Mouse (Mus musculus) gastrocnemius, postnatal 14 days (tissue): ENCODE measurements around the gene Rab5b. TPM values are rescaled to one million over a fixed set of nuclear protein-coding genes. Genes with fewer than 3 reads are reported as not detected.
A peak's percentile ranks its signal among the peaks of the same experiment; 100 is the strongest.
"Not testable (repeated sequence)": the region's sequence is repeated elsewhere in the genome, so short reads cannot be mapped to it uniquely, and the experiment has no call there.

ENCODE experiments used
- DNase-seq: peaks from one replicate; pipeline ENCODE4 v3.0.0; 2021; ENCODE audit warnings: mixed read lengths
- intact Hi-C: fragments of 180-260 bp; cut with DNase I; formaldehyde crosslinking; loops from one replicate; pipeline ENCODE4 v1.15.1; 2025; ENCODE audit warnings: low total_unique reads
- total RNA-seq, 2 experiments: library from RNA; stranded (reverse); gene quantifications; 2 replicates each; pipeline ENCODE4 v1.2.3; 2021

Rab5b gene
- total RNA-seq, 2 experiments from 2014 or later: 75.2 to 78.2 TPM

DNA sequence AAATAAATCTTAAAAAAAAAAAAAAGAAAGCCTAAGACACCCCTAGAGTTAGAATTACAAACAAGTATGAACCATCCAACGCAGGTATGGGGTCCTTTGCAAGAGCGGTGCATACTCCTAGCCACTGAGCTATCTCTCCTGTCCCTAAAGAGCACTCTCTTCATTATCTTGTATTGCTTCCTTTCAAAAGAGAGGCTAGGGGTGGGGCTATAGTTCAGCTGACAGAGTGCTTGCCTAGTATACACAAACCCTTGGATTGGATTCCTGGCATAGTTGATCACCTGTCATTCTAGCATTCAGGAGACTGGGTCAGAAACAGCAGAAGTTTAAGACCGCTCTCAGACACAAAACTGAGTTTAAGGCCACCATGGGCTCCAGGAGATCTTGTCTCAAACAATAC is 40.8 kb downstream of the Rab5b start:
- intact Hi-C loops: no loop called here
- DNase-seq: no peak

DNA sequence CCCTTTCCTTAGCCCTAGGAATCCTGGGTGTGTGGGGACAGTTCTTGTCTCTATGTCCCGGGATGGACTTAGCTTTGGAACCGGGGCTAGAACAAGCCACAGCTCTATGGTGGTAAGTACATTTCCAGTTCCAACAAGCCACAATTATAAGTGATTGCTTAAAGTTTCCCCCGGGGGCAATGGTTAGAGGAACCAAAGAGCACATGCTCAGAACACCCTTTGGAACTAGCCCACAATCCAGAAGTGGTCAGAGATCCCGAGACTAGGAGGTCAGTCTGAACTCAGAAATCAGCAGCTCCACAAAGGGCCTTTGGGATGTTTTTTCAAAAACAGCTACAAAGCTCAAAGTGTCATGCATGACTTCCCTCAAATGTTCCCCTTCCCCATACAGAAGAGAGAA is 42.2 kb downstream of the Rab5b start:
- intact Hi-C loops: no loop called here
- no peak for DNase-seq

DNA sequence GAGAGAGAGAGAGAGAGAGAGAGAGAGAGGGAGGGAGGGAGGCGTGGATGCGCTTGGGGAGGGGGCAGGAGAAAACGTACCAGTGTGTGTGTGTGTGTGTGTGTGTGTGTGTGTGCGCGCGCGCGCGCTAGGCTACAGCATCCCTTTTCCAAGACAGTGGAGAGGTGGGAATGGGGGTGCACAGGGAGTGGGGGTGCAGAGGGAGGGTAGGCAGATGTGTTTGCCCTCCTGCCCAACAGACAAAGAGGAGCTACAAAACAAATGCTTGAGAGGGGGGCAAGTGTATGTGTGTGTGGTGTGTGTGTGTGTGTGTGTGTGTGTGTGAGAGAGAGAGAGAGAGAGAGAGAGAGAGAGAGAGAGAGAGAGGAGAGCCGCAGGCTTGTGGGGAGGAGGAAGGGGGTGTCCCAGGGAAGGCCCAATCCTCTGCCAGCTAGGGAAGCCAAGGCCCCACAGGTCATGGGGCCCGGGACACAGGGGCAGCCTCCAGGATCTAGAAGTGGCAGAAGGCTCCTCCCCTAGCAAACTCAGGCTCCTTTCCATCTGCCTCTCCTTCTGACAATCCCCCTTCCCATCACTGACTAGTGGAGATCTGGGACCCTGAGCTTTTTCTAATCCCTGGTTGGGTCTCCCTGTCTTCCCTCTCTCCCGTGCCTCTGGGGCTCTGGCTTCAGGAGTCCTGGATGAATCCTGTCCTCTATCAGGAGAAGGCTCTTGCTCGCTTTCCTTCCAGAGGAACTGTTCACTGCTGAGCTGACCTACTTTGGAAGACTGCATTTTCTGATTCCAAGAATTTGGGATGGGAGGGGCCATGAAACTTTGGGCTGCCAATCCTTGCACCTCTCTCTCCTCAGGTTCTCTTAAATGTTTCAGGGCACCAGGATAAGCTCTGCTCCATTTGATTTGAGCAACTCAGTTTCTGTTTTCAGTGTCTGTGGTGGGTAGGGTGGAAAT is 49.6 kb downstream of the Rab5b start:
- peak; percentile 22 for DNase-seq

DNA sequence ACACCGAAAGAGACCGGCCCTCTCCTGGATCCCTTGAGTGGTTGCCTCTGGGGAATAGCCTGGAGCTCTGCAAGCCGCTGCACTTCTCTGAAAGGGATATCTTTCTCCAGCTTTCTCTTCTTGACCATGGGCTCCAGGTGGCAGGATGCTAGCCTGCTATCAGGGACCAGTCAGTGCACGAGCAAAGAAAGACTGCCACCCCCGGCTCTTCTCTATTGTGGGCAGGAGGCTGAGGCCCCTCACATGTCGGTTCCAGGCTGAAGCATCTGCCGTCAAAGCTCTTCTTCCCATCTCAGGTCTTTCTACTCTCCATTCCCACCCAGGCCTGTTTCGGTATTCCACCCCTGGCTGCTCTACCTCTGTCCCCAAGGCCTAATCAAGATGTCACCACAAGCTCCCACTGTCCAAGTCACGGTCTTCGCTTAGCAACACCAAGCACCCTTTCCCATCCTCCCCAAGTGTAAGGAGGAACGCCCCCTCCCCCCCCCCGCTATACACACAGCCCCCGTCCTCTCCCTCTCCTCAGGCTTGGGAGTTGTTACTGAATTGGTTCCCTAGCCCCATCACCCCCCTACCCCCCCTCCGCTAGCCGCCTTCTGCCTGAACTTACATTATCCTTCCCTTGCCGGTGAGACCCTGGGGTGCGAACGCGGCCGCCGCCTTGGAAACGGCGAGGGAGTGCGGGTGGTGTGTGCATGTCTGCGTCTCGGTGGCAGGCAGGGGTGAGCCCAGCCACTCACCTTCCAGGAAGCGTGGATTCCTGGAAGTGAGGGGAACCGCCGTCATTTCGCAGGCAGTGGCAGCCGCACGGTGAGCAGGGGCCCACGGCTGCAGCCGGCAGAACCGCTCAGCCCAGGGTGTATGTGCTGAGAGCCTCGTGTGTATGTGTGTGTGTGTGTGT is 50.7 kb downstream of the Rab5b start, which contains the start of gene Ikzf4:
Ikzf4 (minus strand) TSS at position 881 of the 901 bp plus-strand sequence.
- intact Hi-C loops: no loop called here
- DNase-seq: peak; percentile 25

More for the DNA sequence above, 49.6 kb downstream of the Rab5b start:
- intact Hi-C loops: no loop called here

DNA sequence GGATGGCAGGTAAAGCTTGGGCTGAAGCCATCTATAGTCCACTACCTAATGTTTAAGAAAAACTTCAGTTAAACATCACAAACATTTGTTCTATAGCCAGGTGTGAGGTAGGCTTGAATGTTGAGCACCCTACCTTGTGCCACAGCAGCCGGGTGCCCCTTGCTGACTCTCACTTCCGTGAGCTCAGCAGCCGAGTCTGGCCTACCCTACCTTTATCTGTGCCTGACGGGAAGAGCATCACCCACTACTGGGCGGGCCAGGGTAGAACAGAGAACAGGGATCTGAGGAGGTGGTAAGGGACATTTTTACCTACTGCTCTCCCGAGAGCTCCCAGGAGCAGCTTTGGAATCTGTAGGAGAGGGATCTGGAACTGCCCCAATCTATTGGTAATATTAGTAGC is 53.3 kb downstream of the Rab5b start:
- intact Hi-C loops: no loop called here

DNA sequence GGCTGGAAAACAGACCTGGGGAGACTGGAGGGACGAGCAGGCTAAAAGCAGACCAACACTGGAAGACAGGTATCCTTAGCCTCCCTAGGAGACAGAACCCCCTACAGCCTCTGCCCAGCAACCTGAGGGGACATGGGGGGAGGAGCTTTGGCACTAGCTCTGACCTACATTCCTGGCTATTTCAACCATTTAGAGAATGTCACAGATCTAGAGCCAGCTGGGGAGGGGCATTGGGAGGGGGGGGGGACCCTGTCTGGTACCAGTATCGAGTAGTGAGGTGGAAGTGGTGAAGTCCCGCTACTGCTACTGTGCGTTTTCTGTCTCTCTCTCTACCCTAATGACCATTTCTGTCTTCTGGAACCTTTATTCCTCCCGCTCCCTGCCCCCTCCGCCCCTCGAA is 54.2 kb downstream of the Rab5b start:
- no peak for DNase-seq
- intact Hi-C loops: no loop called here

More for the DNA sequence above, 53.3 kb downstream of the Rab5b start:
- no peak for DNase-seq

DNA sequence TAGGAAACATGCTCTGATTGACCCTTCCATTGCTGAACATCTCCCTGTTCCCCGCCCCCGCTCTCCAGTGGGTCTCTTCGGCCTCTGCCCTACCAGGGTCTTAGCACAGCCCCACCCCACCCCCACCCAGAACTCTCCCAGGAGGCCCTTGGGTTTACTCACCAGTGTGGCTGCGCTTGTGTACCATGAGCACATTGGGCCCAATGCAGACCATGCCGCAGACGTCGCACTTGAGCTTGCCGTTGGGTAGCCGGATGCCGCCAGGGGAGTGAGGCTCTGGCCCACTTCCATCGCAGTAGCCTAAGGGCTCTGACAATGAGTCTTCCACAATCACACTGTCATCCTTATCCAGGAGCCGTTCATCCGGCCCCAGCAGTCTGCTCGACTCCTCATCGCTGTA is 55.2 kb downstream of the Rab5b start:
- intact Hi-C loops: no loop called here
- no peak for DNase-seq

DNA sequence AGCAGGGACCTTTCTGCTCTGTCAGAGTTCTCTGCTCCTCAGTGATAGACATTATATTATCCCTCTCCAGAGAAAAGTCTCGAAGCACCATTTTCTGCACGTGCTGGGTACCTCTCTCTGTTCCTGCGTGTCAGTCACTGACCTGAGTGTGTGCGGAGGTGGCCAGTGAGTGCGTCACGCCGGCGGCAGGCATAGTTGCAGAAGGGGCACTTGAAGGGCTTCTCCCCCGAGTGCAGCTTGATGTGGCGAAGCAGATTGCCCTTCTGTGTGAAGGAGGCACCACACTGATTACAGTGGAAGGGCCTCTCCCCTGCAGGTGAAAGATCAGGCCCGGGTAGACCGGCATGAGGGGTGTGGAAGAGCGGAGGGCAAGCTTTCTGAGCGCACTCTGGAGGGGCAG is 56.1 kb downstream of the Rab5b start:
- intact Hi-C loops: no loop called here
- no peak for DNase-seq

DNA sequence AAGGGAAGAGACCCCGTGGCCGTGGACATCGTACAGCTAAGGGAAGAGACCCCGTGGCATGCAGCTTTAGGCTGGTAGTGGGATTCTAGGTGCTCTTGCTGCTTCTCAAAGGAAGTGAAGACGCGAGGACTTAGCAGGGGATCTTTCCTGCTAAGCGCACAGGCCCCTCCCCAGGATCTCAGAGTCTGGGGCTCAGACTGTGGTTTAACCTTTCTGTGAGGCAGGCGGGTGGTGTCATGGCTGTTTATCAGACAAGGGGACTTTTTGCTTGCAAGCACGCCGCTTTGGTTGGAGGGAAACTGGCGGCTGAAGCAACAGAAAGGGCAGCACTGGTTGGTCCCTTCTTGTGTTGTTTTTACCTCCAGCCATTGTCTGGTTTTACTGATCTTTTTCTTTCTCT is 59.1 kb downstream of the Rab5b start:
- DNase-seq: no peak
- intact Hi-C loops: no loop called here

DNA sequence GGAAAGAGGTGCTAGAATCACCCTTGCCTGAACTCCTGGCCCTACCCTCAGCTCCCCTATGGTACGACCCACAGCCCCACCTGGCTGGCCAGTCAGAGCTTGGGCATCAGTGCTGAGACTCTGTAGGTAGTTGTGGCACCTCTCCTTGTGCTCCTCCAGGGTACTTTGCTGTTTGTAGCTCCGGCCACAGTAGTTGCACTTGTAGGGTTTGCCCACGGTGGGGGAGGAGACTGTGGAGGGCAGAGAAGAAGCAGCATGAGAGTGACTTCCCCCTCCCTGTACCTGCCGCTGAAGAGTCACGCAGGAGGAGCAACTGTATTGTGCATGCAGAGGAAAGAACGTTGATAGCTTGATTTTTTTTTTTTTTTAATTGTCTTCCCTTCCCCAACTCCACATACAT is 59.5 kb downstream of the Rab5b start:
- no peak for DNase-seq
- intact Hi-C loops: no loop called here

DNA sequence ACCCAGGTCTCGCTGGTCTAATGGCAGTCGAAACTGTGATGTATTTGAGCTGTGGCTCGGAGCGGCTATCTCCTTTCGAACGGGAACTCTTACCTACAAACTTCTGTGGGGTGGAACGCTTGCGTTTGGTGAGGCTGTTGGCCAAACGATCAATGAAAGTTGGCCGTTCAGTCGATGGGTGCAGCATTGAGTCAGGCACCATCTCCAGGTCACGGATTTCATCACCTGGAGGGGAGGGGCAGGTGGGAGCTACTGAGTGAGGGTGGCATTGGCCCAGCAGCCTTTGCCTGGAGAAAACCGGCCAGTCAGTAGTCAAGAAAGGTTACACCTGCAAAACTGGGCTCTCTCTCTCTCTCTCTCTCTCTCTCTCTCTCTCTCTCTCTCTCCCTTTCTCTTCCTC is 60.4 kb downstream of the Rab5b start:
- no peak for DNase-seq
- intact Hi-C loops: no loop called here

DNA sequence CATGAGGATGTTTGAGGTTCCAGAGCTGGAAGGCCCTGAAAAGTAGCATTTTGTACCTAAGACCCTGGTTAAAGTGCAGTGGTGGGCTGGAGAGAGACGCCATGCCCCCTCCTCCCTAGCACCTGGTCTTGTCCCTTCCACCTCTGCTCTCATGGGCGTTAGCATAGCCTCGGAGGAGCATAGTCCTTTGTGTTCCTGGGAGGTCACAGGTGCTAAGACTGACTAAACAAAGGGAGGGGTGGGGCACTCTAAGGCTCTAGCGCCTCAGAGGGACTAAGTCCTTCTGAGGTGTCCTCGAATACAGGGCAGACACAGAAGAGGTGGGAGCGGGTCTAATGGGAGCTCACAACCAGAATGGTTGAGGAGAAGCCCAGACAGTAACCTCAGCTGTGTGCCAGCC is 64.5 kb downstream of the Rab5b start:
- intact Hi-C loops: loop anchor here (5.0 kb wide), 1 partner anchor 41 kb away; the partner anchor contains the start of gene Suox
- no peak for DNase-seq

DNA sequence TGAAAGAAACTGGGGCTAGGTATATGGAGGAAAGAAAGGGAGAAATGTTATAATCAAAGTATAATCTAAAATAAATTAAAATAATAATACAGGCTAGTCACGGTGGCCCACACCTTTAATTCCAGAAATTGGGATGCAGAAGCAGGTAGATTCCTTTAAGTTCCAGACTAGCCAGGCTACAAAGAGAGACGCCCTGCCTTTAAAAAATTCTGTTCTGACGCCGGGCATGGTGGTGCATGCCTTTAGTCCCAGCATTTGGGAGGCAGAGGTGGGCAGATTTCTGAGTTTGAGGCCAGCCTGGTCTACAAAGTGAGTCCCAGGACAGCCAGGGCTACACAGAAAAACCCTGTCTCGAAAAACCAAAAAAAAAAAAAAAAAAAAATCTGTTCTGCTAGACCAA is 65.8 kb downstream of the Rab5b start:
- not testable (repeated sequence) for DNase-seq
- intact Hi-C loops: loop anchor here (5.0 kb wide), 1 partner anchor 42 kb away; the partner anchor contains the start of gene Suox

DNA sequence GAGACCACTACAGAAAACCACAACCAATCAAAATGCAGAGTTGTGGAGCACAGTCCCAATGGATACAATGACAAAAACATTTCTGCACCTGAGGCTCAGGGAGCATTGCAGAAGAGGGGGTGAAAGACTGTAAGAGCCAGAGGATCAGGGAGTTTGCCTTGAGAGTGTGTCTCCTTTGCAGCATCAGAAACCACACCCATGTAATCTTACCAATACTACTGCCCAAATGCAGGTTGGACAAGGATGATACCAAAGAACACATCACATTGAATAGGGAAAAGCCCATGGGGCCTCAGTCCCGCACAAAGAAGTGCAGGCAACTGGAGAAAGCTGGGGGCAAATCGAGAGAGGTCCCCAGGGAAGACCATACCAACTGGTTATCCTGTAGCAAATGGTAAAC is 66.3 kb downstream of the Rab5b start:
- intact Hi-C loops: loop anchor here (5.0 kb wide), 1 partner anchor 43 kb away; the partner anchor contains the start of gene Suox
- DNase-seq: no peak

DNA sequence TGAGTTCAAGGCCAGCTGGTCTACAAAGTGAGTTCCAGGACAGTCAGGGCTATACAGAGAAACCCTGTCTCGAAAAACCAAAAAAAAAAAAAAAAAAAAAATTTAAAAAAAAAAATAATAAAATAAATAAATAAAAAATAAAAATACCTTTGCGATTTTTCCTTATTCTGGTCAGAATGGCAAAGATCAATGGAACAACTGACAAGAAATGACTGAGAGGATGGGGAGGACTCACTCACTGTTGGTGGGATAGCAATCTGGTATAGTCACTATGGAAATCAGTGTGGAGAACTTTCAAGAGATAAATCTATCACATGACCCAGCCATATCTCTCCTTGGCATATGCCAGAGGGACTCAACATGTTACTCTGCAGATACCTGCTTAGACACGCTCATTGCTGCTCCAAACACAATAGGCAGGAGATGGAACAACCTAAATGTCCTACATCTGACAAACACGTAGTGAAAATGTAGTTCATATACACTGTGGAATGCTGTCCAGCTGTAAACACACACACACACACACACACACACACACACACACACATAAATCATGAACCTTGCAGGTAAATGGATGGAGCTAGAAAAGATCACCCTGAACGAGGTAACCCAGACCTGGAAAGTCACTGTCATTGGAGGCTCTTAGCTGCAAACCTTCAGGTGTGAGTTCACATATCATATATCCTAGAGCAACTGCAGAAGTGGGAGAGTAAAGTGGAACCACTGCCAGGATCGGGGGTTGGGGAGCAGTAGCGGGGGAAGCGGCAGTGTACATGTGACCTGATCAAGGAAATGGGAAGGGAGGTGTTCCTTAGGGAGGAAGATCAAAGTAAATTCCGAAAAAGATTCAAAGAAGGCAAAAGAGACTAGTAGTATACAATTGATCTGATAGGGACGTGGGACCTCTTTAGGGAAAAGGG is 68.4 kb downstream of the Rab5b start:
- intact Hi-C loops: no loop called here
- no peak for DNase-seq
